Mouse (Mus musculus) embryo, embryonic 10.5 days (tissue): ENCODE results near the gene AL607142.1.

Experiments used
- DNase-seq: peaks from one replicate; pipeline ENCODE4 v3.0.0-alpha.2; 2015; ENCODE audit warnings: low spot score

Gene AL607142.1

DNA sequence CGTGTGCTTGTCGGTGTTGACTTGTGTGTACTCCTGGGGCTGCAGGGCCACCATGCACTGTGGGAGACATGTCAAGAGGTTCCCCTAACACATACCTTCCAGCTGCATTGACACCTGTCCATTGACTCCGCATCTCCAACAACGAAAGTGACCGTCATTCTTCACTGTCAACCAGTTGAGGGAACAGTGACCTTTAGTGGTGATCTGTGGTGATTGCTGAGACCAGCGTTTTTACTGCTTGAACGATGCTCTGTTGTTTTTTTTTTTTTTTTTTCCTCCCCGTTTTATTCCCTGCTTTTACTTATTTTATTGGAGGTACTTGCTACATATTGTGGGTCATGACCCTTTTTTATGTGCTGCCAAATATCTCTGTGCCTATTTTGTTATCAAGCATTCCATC, 7.3 kb upstream of the AL607142.1 start:
- DNase-seq = no peak

DNA sequence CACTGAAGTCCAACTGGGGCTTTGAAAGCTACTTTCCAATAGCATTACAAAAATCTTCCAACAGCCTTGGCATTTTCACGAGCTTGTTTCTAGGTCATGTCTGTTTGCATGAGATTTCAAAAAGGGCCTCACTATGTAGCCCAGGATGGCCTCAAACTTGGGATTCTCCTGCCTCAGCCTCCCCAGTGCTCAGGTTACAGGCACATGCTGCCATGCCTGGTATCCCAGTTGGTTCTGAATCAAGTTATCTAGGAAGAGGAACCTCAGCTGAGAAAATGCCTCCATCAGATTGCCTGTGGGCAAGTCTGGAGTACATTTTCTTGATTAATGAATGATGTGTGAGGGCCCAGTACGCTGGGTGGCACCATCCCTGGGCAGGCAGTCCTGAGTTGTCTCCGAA, 6.6 kb upstream of the AL607142.1 start:
- DNase-seq = no peak

DNA sequence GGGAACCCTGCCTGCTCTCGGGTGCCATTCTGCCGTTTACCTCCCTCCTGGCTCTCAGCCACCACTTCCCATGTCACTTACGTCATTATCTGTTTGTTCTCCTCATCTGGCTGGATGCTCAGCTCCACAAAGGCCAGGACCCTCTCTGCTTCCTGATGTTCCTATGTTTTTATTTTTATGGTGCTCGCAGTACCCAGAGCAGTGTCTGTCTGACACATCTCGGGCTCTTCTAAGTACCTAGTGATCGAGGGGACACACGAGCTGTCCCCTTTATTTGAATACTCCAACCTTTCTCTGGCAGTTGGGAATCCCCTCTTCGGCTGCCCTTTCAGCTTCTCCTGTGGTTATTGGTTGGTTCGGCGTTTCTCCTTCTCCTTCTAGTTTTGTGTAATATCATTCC, 6.0 kb upstream of the AL607142.1 start:
- no peak for DNase-seq

DNA sequence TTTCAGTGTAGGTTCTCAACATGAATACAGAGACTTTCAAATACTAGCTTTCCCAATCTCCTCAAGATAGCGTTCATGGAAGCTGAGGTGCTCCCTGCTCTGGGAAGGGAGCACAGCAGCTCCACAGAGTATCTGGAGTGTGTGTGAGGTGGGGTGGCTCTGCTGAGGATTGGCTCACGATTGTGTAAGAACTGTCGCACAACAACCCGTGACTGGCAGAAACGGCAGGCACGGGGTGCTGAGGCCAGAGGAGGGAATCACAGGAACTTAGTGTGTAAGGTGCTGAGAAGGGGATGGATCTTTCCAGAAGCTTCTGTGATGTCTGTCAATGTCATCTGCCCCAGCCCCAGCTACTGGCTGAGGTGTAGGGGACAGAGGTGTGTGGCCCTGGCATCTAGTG, 3.1 kb upstream of the AL607142.1 start:
- no peak for DNase-seq

DNA sequence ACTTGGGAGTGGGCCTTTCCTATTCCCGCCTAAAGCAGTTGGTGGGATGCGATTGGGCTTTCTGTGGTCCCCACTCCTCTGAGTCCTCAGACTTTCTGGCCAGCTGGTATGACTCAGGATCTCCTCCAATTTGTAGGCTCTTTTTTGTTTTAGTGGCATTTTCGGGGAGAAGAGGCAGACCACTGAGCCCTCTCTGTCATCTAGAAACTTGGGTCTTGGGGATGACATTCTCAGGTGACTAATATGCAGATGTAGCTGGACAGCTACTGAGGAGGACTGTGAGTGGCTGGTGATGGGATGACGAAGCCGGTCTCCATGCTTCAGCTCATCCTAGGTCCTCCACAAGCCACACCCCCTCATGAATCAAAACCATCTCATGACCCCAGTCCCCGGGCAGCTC, 2.6 kb upstream of the AL607142.1 start:
- no peak for DNase-seq

DNA sequence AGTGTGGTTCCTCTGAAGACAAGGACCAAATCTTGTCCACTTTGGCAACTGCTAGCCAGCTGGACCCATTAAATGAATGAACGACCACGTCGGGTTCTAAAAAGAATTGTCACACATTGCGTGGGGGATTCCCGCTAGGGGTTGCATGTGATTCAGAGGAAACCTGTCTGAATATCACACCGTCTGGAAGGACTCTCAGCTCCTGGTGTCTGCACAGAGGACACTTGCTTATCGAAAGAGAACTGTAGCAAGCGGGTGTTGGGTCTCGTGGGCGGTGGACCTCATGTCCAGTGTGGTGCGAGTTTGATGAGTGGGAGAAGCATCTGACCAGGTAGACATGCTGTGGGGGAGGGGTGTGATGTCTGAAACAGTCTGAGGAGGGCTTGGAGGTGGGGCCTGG, 2.0 kb upstream of the AL607142.1 start:
- DNase-seq = no peak

DNA sequence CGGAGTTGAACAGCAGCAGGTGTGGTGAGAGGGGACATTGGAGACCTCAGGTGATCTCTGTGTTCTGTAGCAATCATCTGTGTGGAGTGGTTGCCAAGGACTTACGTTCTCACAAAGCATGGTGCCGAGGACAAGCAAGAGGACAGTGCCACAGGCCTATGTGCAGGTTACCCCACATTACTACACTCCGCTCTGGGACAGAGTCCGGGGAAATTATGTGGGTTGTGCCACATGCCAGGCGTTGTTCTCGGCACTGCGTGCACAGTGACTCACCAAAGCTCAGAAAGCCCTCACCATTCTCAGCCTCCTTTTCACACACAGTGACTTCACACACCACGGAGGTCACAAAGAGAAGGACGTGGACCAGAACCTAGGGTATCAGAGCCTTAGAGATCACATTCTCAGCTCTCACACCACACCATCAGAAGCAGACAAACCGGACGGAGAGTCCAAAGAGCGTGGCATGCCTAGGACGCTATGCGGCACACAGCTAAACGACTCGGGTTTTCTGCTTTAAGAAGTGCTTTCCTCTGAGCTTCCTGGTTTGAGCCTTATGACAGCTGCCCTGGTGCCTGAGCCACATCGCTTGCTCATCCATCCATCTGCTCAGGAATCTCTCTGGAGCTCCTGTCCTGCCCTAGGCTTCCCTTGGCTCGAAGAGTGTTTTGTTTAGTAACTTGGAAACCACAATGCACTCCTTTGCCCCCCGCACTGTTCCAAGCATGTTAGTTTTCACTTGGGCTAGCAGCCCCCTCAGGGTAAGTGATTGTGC, 1.3 kb upstream of the AL607142.1 start:
- DNase-seq = no peak

DNA sequence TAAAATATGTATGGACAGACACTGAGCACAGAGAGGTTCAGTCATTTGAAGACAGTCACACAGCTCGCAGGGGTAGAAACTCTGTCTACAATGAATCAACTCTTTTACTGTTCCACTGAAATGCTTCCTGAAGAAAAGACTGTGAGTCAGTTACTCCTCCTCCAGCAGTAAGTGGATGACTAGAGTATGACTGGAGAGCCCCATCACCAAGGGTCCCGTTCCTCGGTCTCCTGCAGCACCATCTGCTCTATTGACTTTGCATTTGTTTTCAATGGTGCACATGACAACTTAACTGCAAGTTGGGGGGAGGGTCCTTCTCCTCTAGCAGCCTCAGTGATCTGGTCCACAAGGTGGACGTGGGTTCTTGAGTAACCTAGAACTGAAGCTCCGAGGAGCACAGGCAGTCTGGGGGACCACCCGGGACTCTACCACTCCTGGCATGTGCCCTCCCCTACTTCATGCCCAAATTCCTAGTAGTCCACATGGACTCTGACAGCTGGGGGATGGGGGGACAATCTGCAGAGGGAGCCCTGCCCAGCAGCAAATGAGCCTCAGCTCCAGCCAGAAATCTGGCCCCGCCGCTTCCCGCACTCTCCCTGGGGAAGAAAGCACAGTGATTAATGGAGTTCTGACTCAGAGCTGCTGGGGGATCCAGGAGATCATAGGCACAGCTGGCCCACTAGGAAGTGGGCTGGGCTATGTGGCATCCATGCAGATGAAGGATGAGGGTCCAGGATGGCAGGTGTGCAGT, 2.2 kb downstream of the AL607142.1 start:
- DNase-seq = peak; percentile 14

DNA sequence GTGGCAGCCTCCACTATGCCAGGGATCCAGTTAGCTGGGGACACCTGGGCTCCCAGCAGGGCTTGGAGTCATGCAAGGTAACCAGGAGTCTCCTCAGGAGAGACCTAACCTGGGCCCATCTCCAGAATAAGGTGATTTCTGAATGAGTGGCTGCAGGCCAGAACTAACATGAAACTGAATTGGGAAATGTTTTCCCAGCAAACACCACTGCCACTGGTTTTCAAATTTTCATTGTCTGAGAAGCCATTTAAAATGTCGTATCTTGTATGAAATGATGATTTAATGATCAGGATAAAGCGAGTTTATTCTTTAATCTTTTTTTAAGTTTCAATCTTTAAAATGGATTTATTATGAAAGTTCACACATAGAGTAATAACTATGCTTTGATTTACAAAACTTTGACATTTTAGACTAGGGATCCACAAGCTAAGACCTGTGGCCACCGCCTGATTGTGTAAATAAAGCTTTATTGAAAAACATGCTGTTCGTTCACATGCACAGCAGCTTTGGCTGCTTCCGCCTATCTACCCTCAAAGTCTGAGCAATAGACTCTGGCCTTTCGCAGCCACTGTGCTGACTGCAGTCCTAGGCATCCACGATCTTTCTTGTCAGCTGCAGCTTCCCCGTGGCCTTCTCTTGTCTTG, 2.9 kb downstream of the AL607142.1 start:
- no peak for DNase-seq

DNA sequence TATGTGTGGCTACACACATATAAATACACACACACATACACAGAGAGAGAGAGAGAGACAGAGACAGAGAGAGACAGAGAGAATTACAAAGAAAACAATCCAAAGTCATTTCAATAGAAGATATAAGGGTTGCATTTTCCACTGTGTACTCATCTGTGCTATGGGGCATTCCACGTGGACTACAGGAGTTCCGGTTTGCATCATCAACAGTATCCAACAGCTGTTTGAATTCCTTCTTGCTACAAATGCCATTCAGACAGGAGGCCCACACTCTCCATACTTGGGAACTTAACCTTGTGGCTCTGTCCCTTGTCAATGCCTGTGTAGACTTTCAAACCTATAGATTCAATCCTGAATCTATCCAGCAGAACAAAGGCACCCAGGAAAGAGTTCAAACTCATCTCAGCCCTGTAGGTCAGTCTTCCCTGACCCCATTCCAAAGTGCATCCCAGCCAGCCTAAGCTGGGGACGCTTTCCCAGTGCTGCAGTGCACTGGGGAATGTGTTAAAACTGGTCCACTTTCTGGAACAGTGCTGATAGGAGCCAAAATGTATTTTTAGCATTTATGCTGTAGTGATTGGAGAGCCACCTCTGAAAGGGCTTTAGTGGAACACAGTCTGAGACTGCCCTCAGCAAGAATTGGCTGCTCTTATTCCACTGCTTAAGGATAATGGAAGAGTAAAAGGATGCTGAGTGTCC, 4.2 kb downstream of the AL607142.1 start:
- no peak for DNase-seq

DNA sequence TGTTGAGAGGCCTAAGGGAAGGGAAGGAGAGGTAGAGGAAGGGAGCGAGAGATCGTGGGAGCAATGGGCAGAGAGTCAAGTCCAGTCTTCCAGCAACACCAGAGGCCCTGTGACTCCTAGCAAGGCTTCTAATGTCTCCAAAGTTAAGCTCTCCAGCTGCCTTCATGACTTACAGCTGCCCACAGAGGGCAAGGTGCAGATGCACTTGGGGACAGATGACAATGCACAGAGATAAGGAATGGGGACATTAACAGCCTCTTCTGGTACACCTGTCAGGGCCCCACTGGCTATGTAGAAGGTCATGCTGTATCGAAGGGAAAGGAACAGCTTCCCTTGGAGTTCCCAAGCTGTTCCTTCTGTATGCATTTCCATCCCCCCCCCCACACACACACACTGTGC, 4.8 kb downstream of the AL607142.1 start:
- no peak for DNase-seq

DNA sequence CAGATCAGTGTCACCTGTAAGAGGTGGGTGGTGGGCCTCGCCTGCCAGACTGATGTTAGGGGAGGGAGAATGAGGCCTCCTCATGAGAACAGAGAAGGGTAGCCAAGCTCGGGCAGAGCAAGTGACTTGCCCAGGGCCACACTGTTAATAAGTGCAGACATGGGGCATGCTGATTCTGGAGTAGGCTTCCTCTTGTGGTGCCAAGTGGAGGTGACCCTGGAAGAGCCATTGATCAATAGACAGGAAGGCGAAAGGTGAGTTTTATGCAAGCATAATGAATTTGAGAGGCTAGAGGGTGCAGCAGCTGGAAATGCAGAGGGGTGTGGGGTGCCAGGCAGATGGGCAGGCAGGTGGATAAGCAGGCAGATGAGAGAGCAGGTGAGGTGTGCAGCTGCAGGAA, 6.6 kb downstream of the AL607142.1 start:
- no peak for DNase-seq

DNA sequence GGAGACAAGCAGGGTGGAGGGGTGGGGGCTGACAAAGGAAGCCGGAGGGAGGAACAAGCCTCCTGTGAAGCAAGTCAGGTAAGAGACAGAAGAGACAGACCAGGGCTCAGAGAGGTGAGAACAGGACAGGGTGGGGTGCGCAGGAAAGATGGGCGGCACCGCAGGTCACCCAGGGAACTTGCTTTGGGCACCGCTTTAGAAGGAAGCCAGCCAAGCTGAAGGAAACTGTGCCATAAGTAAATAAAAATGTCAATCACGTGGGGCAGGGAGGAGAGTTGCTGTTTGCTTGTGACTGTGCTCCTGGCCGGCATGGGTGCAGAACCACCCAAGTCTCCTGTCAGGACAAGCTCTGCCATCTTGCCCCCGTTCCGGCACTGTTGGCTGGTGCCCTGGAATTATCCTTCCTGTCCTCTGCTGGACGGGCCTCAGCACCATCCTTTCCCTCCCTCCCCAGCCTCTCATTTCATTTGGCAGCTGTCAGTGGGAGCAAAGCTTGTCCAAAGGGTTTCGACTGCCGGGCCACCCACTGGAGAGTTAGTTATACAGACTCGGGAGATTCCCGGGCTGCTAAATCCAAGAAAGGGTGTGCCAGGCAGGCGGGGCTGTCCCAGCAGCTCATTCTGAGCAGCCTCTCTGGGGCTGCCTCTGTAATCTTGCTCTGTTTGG, 7.2 kb downstream of the AL607142.1 start:
- no peak for DNase-seq

DNA sequence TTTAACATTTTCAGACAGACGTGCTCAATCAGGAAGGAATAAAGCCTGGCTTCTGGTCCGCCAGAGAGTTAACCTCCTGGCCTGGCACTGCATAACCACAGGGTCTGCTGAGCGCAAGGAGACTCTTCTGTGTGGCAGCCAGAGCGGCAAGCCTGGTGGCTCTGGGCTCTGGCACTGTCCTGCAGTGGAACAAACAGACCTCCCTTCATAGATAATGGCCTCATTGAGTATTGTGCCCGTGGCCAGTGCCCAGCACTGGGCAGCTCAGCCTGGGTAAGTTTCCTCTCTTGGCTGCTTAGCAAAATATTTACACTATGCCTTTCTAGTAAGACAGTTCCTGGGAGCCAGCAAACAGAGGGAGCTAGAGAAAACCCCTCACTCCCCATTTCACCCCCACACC, 9.3 kb downstream of the AL607142.1 start:
- DNase-seq = no peak

DNA sequence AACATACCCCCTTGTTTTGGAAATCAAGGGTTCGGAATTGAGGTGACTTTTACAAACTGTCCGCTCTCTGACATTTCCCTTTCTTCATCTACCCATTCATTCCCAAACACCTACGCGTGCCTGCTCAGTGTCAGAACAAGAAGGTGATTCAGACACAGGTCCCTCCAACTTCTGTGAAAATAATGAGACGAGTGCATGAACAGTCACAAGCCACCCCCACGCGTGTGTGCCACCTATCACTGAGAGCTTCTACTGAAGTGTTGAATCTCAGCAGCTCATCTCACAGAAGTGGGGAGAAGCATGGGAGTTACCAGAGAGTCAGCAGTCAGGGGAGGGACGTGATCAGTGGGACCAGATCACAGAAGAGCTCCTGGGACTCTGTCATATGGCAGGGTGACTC, 12.5 kb downstream of the AL607142.1 start:
- no peak for DNase-seq

DNA sequence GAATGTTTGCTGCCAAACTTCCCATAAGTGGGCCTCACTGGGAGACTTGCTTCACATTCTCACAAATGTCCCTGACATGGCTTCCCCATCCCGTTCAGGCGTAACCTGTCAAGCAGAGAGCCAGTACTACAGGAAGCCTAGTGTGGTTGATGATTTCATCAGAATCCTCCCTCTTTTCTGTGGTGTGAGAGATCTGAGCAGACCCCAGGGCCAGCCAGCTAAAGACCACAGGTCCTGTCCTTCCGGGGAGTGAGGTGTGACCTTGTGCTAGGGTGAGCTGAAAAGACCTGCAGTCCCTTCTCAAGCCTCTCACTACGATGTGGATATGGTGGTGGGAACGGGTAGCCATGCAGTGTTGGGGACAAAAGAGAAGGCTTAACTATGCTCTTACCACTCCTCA, 17.7 kb downstream of the AL607142.1 start:
- no peak for DNase-seq

DNA sequence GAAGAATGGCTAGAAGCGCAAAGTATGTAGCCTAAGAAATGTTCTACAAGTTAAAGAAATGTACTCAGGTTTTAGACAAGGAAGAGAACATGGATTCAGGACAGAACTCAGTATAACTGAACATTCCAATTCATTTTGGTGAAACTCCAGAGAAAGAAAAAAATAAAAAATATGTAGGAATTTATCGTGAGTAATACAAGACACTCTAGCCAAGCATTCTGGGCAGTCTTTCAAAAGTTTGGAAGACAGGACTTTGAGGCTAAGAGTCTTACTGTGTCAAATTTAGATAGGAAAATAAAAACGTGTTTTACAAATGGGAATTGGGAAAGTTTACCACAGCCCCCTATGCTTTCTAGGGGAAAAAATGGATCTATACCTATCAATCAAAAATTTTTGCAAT, 18.9 kb downstream of the AL607142.1 start:
- no peak for DNase-seq

DNA sequence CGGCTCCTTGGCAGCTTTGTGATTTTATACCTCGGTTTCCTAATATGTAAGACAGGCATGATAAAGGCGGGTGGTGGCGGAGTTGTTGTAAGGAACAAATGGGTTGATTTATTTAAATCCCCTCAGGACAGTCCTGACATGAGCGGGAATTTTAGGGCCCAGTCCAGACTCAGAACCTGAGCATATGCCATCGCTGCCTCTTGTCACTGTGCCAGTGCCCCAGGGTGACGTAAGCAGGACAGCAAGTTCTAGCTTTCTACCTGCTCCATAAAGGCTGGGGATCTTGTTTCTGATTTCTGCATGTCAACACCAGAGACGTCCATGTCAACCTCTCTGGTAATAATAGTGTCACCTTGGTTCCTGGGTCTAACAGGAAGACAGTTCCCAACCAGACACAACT, 24.7 kb downstream of the AL607142.1 start:
- no peak for DNase-seq

DNA sequence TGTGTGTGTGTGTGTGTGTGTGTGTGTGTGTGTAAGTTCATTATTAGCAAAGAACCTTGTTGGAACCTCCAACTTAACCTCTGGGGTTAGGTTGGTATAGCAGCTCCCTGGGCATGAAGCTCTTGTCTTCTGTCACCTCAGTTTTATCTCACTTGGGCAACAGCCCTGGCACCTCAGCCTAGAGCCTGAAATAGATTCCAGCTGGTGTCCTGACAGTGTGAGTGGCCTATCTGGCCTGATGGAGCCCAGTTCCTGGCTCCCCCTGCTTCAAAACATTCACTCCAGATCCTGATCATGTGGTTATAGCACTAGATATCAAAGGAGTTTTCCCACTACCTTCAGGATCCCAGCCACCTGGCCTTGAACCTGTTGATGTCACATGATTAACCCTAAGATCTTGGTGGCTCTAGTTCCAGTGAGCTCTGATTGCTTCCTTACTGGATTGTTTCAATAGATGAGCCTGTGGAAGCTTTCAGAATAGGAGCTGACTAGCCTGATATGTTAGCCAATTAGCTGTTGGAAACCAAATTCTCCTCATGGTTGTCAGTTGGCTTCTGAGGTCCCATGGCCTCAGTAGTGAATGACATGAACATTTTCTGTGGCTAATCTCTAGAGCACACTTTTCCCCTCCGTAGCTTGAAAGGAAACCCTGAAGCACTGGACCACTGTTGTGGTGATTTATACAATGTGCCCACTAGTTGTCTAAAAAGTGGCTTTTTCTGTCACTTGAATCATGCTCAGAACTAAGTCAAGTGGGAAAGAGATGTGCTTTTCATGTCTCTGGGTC, 27.4 kb downstream of the AL607142.1 start:
- no peak for DNase-seq

DNA sequence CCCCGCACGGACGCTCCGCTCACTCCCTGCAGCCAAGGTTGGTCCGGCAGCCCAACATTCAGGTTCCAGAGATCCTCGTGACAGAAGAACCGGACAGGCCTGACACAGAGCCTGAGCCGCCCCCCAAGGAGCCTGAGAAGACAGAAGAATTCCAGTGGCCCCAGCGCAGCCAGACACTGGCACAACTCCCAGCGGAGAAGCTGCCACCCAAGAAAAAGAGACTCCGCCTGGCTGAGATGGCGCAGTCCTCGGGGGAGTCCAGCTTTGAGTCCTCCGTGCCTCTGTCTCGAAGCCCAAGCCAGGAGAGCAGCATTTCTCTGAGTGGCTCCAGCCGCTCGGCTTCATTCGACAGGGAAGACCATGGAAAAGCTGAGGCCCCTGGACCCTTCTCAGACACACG, 32.1 kb downstream of the AL607142.1 start:
- DNase-seq = no peak

DNA sequence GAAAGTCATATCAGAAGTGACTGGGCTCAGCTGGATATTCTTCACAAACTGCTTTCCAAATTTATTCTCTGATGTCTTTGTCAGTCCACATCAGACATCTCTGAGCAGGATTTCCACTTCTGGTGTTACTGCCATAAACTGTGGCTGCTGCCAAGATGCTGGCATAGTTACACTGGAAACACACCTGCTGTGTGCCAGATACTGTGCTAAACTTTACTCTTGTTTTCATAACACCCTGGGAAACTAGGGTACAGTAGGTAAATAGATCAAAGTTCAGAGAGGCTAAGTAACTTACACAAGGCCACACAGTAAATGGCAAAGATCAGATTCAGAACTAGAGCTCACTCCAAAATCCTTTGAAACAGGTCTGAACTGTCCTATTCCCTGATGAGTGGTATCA, 36.4 kb downstream of the AL607142.1 start:
- DNase-seq = no peak
